Mouse (Mus musculus) yolk sac, embryonic 10.5 days (tissue): ENCODE results near the gene Vps13d.
"Not testable (repeated sequence)": the region's sequence is repeated elsewhere in the genome, so short reads cannot be mapped to it uniquely, and the experiment has no call there.

Experiments used
- DNase-seq: peaks from one replicate; pipeline ENCODE4 v3.0.0-alpha.2; 2017; ENCODE audit warnings: low spot score

The Vps13d gene

GRCm38 (mm10) chr4:145211076-145211475 is 16.3 kb upstream of the Vps13d start:
- DNase-seq = no peak

- DNase-seq = no peak
Measured at GRCm38 (mm10) chr4:145210564-145210963, 15.8 kb upstream of the Vps13d start.

DNA sequence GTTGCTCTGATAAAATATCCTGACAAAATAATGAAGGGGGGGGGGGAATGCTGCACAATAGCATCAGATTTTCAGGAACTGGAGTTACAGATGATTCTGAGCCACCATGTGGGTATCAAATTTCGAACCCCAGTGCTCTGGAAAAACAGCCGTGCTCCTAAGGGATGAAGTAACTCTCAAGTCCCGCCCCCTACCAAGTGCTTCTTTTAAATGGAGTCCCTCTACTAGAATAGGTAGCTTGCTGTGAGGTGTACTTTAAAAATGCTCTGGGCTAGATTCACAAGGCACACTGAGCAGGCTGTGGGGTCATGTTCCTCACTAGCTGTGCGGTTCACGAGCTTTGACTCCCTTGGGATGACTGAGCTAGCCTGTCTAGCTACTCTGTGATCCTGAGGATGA is 14.9 kb upstream of the Vps13d start:
- no peak for DNase-seq

DNA sequence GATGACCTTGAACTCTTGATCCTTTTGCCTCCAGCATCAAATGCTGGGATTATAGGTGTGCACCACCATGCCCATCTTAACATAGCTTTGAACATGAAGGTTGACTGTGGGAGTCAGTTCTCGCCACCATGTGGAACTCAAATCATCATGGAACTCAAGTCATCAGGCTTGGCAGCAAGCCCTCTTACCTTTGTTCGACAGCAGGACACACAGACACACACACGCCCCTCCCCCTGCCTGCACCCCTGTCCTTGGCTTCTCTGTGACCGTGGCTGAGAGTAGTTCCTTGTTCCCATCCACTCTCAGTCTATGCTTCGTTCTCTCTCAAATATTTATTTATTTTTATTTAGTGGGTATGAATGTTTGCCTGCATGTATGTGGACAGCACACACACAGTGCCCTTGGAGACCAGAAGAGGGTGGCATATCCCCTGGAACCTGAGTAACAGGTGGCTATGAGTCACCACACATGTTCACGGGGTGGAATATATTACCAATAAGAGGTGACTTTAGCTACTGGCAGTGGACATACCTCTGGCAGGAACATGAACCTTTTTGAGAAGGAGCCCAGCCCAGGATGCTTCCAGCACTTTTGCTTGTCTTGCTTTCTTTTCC is 14.4 kb upstream of the Vps13d start:
- no peak for DNase-seq

DNA sequence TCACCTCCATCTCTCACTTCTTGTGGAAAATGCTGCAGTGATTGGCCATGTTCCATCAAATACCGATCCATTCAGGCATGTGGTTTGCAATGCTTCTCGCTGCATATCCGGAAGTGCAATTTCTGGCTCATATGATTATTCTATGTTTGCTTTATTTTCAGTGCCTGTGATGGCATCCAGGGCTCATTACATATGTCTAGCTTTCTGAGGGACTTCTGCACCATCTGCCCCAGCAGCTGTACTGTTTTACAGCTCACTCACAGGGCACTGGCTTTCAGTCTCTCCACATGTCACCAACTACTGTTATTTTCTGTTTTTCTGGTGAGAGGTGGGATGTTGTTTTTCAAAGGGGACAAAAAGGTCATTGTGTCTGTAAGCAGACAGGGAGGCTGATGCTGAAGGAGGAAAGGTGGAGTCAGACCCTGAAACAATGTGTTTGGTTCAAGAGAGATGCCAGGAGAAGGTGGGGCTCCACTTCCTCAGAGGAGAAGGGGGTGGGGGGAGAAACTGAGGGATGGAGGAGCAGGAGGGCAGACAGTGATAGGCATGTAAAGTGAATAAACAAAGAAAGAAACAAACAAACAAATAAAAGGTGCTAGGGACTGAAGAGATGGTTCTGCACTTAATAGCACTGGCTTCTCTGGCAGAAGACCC is 13.0 kb upstream of the Vps13d start:
- DNase-seq = no peak

DNA sequence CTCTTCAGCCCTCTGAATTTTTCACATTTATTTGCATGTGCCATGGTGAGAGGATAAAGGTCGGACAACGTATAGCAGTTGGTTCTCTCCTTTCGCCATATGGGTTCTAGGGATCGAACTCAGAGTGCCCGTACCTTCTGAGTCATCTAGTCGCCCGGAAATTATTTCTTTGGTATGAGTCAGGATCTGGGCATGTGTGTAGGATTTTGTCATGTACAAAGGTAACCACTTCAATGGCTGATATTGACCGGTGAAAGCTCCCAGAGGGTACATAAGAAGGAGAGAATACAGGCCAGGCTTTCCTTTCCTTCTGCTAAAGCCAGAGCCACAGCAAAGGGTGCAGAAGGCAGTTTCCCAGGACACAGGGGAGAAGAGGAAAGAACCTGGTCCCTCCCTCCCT is 10.0 kb upstream of the Vps13d start:
- no peak for DNase-seq

GRCm38 (mm10) chr4:145203305-145203704 is 8.5 kb upstream of the Vps13d start:
- no peak for DNase-seq

GRCm38 (mm10) chr4:145201424-145201823 is 6.6 kb upstream of the Vps13d start:
- DNase-seq = no peak

- peak; percentile 57 for DNase-seq
Measured at GRCm38 (mm10) chr4:145199982-145200699, 5.3 kb upstream of the Vps13d start.

GRCm38 (mm10) chr4:145196586-145196985 is 1.8 kb upstream of the Vps13d start:
- DNase-seq = no peak

DNA sequence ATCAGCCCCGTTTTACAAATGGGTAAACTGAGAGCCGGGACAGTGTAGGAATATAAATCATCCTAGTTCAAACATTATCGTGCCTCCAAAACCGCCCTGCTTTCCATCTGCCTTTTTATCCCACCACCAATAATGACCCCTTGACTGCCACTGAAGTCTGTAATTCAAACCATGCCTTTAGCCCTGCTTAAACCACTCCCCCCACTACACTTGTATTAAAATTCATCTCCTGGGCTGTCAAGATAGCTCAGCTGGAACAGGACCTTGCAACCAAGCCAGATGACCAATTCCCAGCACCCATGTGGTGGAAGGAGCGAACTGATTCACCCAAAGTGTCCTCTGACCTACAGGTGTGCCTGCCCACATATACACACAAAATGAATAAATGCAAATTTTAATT is 367 bp upstream of the Vps13d start:
- no peak for DNase-seq

GRCm38 (mm10) chr4:145193991-145194511 is 754 bp downstream of the Vps13d start:
- DNase-seq = peak; percentile 32

GRCm38 (mm10) chr4:145193406-145193805 is 1.4 kb downstream of the Vps13d start:
- DNase-seq = no peak

DNA sequence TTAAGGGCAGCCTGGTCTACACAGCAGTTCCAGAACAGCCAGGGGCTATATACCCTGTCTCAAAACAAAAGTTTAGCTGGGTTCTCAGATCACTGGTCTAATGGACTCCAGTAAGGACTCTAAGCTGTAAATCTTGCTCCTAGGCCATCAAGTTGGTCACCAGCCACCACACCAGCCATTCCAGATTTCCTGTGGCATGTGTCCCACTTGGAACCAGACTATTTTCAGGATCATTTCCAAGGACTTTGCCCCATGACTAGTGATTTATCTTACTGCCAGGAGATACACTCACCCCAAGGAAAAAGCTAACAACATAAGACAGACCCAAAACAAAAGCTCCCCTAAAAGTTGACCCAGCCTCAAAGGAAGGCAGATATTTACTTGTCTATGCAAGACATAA is 2.1 kb downstream of the Vps13d start:
- no peak for DNase-seq

DNA sequence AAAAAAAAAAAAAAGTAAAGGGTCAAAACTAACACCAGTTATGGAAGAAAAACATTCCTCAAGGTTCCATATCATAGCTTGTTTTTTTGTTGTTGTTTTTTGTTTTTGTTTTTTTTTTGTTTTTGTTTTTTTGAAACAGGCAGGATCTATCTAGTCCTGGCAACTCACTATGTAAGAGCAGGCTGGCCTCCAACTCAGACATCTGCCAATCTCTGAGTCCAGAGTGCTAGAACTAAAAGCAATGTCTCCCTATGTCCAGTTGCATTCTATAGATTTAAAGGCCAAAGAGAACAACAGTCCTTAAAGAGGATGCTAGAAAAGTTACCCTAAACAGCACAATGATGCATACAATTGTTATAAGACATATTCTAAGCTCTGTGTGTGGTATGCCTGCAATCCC is 6.2 kb downstream of the Vps13d start:
- DNase-seq = no peak

DNA sequence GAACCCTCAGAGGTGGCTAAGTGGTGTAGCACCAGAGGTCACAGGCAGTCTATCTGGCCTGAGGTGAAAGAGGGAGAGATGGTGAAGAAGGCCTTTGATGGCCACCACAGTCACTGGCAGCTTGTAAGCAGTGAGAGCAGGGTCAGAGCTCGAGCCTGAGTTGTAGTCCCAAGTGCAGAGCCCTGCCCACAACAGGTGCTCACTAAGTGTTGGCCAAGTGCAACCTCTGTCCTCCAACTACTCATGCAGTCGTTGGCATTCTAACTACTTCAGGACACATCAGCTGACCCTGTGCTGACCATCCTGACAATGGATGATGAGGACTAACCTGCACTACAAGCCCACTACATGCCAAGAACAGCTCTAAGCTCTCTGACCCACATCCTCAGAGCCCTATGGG is 7.2 kb downstream of the Vps13d start:
- DNase-seq = no peak

- DNase-seq = no peak
Measured at GRCm38 (mm10) chr4:145178918-145179549, 15.8 kb downstream of the Vps13d start.

- not testable (repeated sequence) for DNase-seq
Measured at GRCm38 (mm10) chr4:145165542-145165941, 29.3 kb downstream of the Vps13d start.

DNA sequence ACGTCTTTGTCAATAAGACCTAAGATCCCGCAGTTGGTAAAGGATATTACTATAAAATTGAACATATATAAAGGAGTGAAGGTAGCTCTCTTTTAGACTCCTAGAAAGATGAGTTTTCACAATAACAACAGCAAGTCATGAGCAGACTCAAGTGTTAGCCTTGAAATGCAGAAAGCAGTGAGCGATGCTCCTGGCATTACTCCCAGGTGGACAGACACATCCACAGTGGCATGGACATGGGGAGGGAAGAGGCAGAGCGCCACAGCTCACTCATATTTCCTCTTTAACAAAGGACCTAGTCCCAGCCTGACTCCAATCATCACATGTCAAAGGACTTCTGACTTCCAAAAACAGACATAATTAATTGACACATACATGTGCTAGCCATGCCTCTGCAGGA is 30.7 kb downstream of the Vps13d start:
- DNase-seq = no peak

DNA sequence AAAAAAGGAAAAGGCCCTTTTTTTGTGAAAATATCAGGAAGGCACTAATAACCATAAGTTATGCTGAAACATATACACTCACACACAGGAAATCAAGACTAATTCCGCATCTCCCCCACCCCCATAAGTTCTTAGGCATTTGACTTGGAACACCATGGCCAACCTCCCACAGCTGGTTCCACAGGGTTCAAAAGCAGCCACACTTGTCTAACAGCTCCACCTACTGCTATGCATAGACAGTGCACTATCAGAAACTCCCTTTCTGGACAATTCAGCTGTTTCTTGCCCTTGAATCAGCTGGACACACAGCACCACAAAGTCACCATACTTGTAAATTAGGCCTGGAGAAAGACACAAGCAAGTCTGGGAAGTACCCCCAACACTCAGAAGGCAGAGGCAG is 33.6 kb downstream of the Vps13d start:
- DNase-seq = no peak

DNA sequence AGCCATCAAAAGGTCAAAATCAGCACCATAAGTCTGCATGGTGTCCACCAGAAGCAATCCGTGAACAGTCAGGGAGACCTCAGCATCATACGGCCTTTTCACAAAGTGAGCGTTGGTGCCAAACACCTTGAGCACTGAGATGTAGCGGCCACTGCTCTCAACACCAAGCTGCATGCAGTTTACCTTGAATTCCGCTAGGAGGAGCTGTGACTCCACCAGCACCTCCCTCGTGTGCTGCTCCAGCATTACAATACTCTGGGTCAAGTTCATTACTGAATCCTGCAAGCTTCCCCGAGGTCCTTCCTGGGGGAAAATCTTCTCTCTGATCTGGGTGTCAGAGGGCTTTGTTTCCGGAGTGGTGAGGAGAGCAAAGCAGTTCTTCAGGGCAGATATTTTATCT is 38.8 kb downstream of the Vps13d start:
- no peak for DNase-seq

DNA sequence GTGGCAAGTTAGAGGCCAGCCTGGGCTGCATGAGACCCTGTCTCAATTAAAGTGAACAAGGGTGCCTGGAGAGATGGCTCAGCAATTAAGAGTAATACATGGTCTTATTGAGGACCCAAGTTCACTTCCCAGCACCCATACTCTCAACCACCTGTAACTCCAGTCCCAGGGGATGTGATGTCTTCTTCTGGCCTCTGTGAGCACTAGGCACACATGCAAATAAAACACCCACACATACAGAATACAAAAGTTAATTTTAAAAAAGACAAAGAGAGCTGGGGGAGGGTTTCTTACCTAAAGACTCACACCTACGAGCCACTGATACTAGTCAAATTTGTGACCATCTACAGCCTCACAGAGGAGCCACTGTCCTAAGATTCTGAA is 43.7 kb downstream of the Vps13d start:
- no peak for DNase-seq
